Mouse (Mus musculus) midbrain, embryonic 11.5 days (tissue): ENCODE data around the gene Lrrc3c. TPM values are rescaled to one million over a fixed set of nuclear protein-coding genes. Genes with fewer than 3 reads are reported as not detected.
A peak's percentile ranks its signal among the peaks of the same experiment; 100 is the strongest.

ENCODE experiments used
- ATAC-seq: fragments of 200-750 bp; cut with Nextera tagmentation; 2 replicates; pipeline ENCODE4 v1.8.0; 2017; ENCODE audit warnings: moderate TSS enrichment, moderate library complexity; ENCODE audit not compliant: low FRiP score
- DNase-seq: peaks from one replicate; pipeline ENCODE4 v3.0.0; 2015; ENCODE audit warnings: low spot score; ENCODE audit errors: missing footprints
- H3K27ac ChIP-seq: fragments of 300-500 bp; sonication (generic); 2 replicates; pipeline ENCODE4 v1.5.1; 2014; ENCODE audit warnings: low read depth, low read length
- H3K27me3 ChIP-seq: fragments of 300-500 bp; sonication (generic); 2 replicates; pipeline ENCODE4 v1.6.1; 2014; ENCODE audit warnings: mild to moderate bottlenecking, low read length, moderate library complexity, mixed read lengths; ENCODE audit not compliant: control insufficient read depth, insufficient read depth
- H3K36me3 ChIP-seq: fragments of 300-500 bp; sonication (generic); 2 replicates; pipeline ENCODE4 v1.6.1; 2014; ENCODE audit warnings: mild to moderate bottlenecking, low read length, moderate library complexity, mixed read lengths; ENCODE audit not compliant: control insufficient read depth, insufficient read depth
- H3K4me1 ChIP-seq: fragments of 300-500 bp; sonication (generic); 2 replicates; pipeline ENCODE4 v1.6.1; 2014; ENCODE audit warnings: low read length; ENCODE audit not compliant: control insufficient read depth, insufficient read depth
- H3K4me2 ChIP-seq: fragments of 300-500 bp; sonication (generic); 2 replicates; pipeline ENCODE4 v1.6.1; 2014; ENCODE audit warnings: mild to moderate bottlenecking, moderate library complexity
- H3K4me3 ChIP-seq: fragments of 300-500 bp; sonication (generic); 2 replicates; pipeline ENCODE4 v1.5.1; 2014; ENCODE audit warnings: low read depth, low read length
- H3K9ac ChIP-seq: fragments of 300-500 bp; sonication (generic); 2 replicates; pipeline ENCODE4 v1.6.1; 2014; ENCODE audit warnings: low read length
- H3K9me3 ChIP-seq: fragments of 300-500 bp; sonication (generic); 2 replicates; pipeline ENCODE4 v1.6.1; 2016; ENCODE audit warnings: low read length; ENCODE audit not compliant: control insufficient read depth
- WGBS: fragments of 180-500 bp; shearing (Covaris S2); extraction: QIAGEN DNeasy Blood & Tissue Kit; methylation state at CpG from one replicate; pipeline ENCODE4 v1.1.7; 2014; 5-methylcytosine and 5-hydroxymethylcytosine counted together
- polyA plus RNA-seq: library from polyadenylated mRNA; unstranded; fragments of >200 nt; fragmentation: Nextera tagmentation; extraction: Ambion mirVana; gene quantifications from 2 replicates; pipeline ENCODE4 v1.2.1, GENCODE M21; 2014

The Lrrc3c gene
- not detected in 2 replicates for polyA plus RNA-seq

GRCm38 (mm10) chr11:98597991-98598390 lies at the start of gene Lrrc3c:
Gene Lrrc3c (plus strand): TSS chr11:98598291.
- Histone ChIP-seq H3K4me1 (peaks cover 5% of the 10 kb centered on the region), H3K9ac (no peak within 1 kb of the TSS), H3K4me2 (no peak within 1 kb of the TSS), H3K27me3 (peaks cover 2% of the 10 kb centered on the region; the same call in 1 of the 2 replicates), H3K36me3 (no peaks in the 10 kb centered on the region), H3K9me3 (no peaks in the 10 kb centered on the region), H3K4me3 (no peak within 1 kb of the TSS), H3K27ac (no peak within 1 kb of the TSS)
- no peak for DNase-seq
- ATAC-seq = no peak
- WGBS = 88% methylated on average over 8 of the region's 8 CpGs

GRCm38 (mm10) chr11:98549363-98549762 lies 48.7 kb upstream of the Lrrc3c start:
- Histone ChIP-seq H3K4me1 (peaks cover 4% of the 10 kb centered on the region), H3K9me3 (no peaks in the 10 kb centered on the region), H3K27ac (no peak overlapping the region), H3K27me3 (peaks cover 50% of the 10 kb centered on the region), H3K9ac (no peak overlapping the region), H3K4me3 (no peak overlapping the region), H3K4me2 (no peak overlapping the region), H3K36me3 (no peaks in the 10 kb centered on the region)
- no peak for DNase-seq
- no peak for ATAC-seq
- WGBS = 69% methylated on average over 4 of the region's 4 CpGs

GRCm38 (mm10) chr11:98550311-98550974 lies 47.6 kb upstream of the Lrrc3c start:
- peaks cover 44% of the 10 kb centered on the region for H3K27me3 ChIP-seq

GRCm38 (mm10) chr11:98550975-98551828 lies 46.9 kb upstream of the Lrrc3c start, which contains the start of gene Zpbp2:
Gene Zpbp2 (plus strand): TSS chr11:98551097.
- Histone ChIP-seq H3K9me3 (no peaks in the 10 kb centered on the region), H3K27me3 (peaks cover 37% of the 10 kb centered on the region), H3K36me3 (no peaks in the 10 kb centered on the region), H3K27ac (no peak within 1 kb of the TSS), H3K4me1 (no peaks in the 10 kb centered on the region; the same call in 1 of the 2 replicates), H3K4me3 (peak within 1 kb of the TSS; percentile 75), H3K9ac (peak within 1 kb of the TSS; percentile 76), H3K4me2 (peak within 1 kb of the TSS; percentile 77)
- WGBS = 1% methylated on average over 44 of the region's 51 CpGs
- DNase-seq (peak; percentile 99), ATAC-seq (peak; percentile 97)

More at GRCm38 (mm10) chr11:98550311-98550974, 47.6 kb upstream of the Lrrc3c start:
- Histone ChIP-seq H3K9me3 (no peaks in the 10 kb centered on the region), H3K4me3 (peak overlapping the region; percentile 75), H3K9ac (peak overlapping the region; percentile 76), H3K4me2 (peak overlapping the region; percentile 77), H3K36me3 (no peaks in the 10 kb centered on the region), H3K27ac (no peak overlapping the region), H3K4me1 (peaks cover 4% of the 10 kb centered on the region)
- 21% methylated on average over 20 of the region's 20 CpGs for WGBS
- 0 out of 2 replicates have a peak, but pooled peaks have one; percentile 6 for ATAC-seq
- DNase-seq = no peak

GRCm38 (mm10) chr11:98553966-98554365 lies 44.1 kb upstream of the Lrrc3c start:
- no peaks in the 10 kb centered on the region; the same call in 1 of the 2 replicates for H3K4me1 ChIP-seq
- no peaks in the 10 kb centered on the region for H3K9me3 ChIP-seq
- no peak overlapping the region for H3K4me3 ChIP-seq
- no peaks in the 10 kb centered on the region for H3K36me3 ChIP-seq
- H3K27me3 ChIP-seq = peaks cover 17% of the 10 kb centered on the region
- no peak overlapping the region for H3K27ac ChIP-seq
- H3K4me2 ChIP-seq = no peak overlapping the region
- no peak for DNase-seq
- no peak overlapping the region for H3K9ac ChIP-seq
- WGBS = 85% methylated on average over 4 of the region's 4 CpGs
- ATAC-seq = no peak

- no peak overlapping the region for H3K9ac ChIP-seq
- H3K4me3 ChIP-seq = no peak overlapping the region
- no peak for ATAC-seq
- no peaks in the 10 kb centered on the region for H3K36me3 ChIP-seq
- no peaks in the 10 kb centered on the region; the same call in 1 of the 2 replicates for H3K4me1 ChIP-seq
- H3K27ac ChIP-seq = no peak overlapping the region
- peaks cover 6% of the 10 kb centered on the region for H3K27me3 ChIP-seq
- H3K9me3 ChIP-seq = no peaks in the 10 kb centered on the region
- 68% methylated on average over 12 of the region's 12 CpGs for WGBS
- no peak overlapping the region for H3K4me2 ChIP-seq
- no peak for DNase-seq
These were observed 42.9 kb upstream of the Lrrc3c start for GRCm38 (mm10) chr11:98555124-98555700.

- H3K4me1 ChIP-seq = no peaks in the 10 kb centered on the region
- H3K9me3 ChIP-seq = no peaks in the 10 kb centered on the region
- H3K4me2 ChIP-seq = no peak overlapping the region
- H3K4me3 ChIP-seq = no peak overlapping the region
- no peak overlapping the region for H3K27ac ChIP-seq
- 63% methylated on average over 7 of the region's 7 CpGs for WGBS
- DNase-seq (peak; percentile 77), ATAC-seq (no peak)
- H3K27me3 ChIP-seq = no peaks in the 10 kb centered on the region; the same call in 1 of the 2 replicates
- H3K9ac ChIP-seq = no peak overlapping the region
- no peaks in the 10 kb centered on the region for H3K36me3 ChIP-seq
These were observed 37.1 kb upstream of the Lrrc3c start for GRCm38 (mm10) chr11:98560942-98561341.

DNA sequence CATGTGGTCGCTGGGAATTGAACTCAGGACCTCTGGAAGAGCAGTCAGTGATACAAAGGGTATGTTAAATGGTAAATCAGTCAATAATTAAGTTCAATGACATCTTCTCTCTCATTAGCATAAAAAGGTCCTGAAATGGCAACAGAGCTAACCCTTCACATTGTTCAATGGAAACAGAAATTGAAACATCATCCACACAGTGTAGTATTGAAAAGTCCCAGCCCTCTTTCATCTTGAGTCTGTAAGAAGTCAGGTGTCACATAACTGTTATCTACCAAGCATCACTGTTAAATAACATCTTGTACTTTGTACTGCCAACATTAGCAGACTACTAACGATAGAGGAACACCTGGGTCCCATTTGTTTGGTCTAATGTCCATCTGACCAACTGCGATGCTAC lies 35.1 kb upstream of the Lrrc3c start:
- H3K4me1 ChIP-seq = no peaks in the 10 kb centered on the region
- no peaks in the 10 kb centered on the region for H3K36me3 ChIP-seq
- H3K27ac ChIP-seq = no peak overlapping the region
- no peaks in the 10 kb centered on the region for H3K9me3 ChIP-seq
- ATAC-seq (no peak), DNase-seq (no peak)
- no peak overlapping the region for H3K4me3 ChIP-seq
- H3K9ac ChIP-seq = no peak overlapping the region
- 87% methylated on average over 3 of the region's 3 CpGs for WGBS
- no peaks in the 10 kb centered on the region; the same call in 1 of the 2 replicates for H3K27me3 ChIP-seq
- no peak overlapping the region for H3K4me2 ChIP-seq
